Mouse (Mus musculus): ENCODE results near the gene Hsd11b2.

The Hsd11b2 gene

GRCm38 (mm10) chr8:105522890-105523289 lies 4.3 kb downstream of the Hsd11b2 start:
- no peak for DNase-seq (ENCODE audit: low read depth, low spot score)

GRCm38 (mm10) chr8:105527110-105527509 lies 8.6 kb downstream of the Hsd11b2 start:
- DNase-seq (ENCODE audit: low read depth, low spot score): no peak

GRCm38 (mm10) chr8:105528206-105528605 lies 9.7 kb downstream of the Hsd11b2 start:
- DNase-seq (ENCODE audit: low read depth, low spot score): no peak

GRCm38 (mm10) chr8:105529271-105529670 lies 10.7 kb downstream of the Hsd11b2 start:
- no peak for DNase-seq (ENCODE audit: low read depth, low spot score)

GRCm38 (mm10) chr8:105531774-105532173 lies 13.2 kb downstream of the Hsd11b2 start:
- peak; percentile 74 for DNase-seq (ENCODE audit: low read depth, low spot score)

- DNase-seq (ENCODE audit: low read depth, low spot score): no peak
Measured at GRCm38 (mm10) chr8:105533439-105533838, 14.9 kb downstream of the Hsd11b2 start.

- DNase-seq (ENCODE audit: low read depth, low spot score): peak; percentile 78
Measured at GRCm38 (mm10) chr8:105533892-105534329, 15.4 kb downstream of the Hsd11b2 start.

GRCm38 (mm10) chr8:105536546-105536945 lies 18.0 kb downstream of the Hsd11b2 start:
- DNase-seq (ENCODE audit: low read depth, low spot score): no peak

- no peak for DNase-seq (ENCODE audit: low read depth, low spot score)
Measured at GRCm38 (mm10) chr8:105537011-105537677, 18.6 kb downstream of the Hsd11b2 start.

- DNase-seq (ENCODE audit: low read depth, low spot score): no peak
Measured at GRCm38 (mm10) chr8:105538940-105539339, 20.4 kb downstream of the Hsd11b2 start.

- no peak for DNase-seq (ENCODE audit: low read depth, low spot score)
Measured at GRCm38 (mm10) chr8:105542032-105542656, 23.6 kb downstream of the Hsd11b2 start.

GRCm38 (mm10) chr8:105542808-105543207 lies 24.3 kb downstream of the Hsd11b2 start:
- no peak for DNase-seq (ENCODE audit: low read depth, low spot score)

GRCm38 (mm10) chr8:105543703-105544102 lies 25.1 kb downstream of the Hsd11b2 start:
- DNase-seq (ENCODE audit: low read depth, low spot score): no peak

- DNase-seq (ENCODE audit: low read depth, low spot score): peak; percentile 18
Measured at GRCm38 (mm10) chr8:105544544-105545205, 26.1 kb downstream of the Hsd11b2 start.

- DNase-seq (ENCODE audit: low read depth, low spot score): no peak
Measured at GRCm38 (mm10) chr8:105545249-105545648, 26.7 kb downstream of the Hsd11b2 start.

- DNase-seq (ENCODE audit: low read depth, low spot score): no peak
Measured at GRCm38 (mm10) chr8:105546384-105547350, 28.1 kb downstream of the Hsd11b2 start.

GRCm38 (mm10) chr8:105549506-105549905 lies 31.0 kb downstream of the Hsd11b2 start:
- no peak for DNase-seq (ENCODE audit: low read depth, low spot score)

- DNase-seq (ENCODE audit: low read depth, low spot score): no peak
Measured at GRCm38 (mm10) chr8:105550083-105550482, 31.5 kb downstream of the Hsd11b2 start.

- DNase-seq (ENCODE audit: low read depth, low spot score): no peak
Measured at GRCm38 (mm10) chr8:105552032-105552431, 33.5 kb downstream of the Hsd11b2 start.

GRCm38 (mm10) chr8:105552824-105553223 lies 34.3 kb downstream of the Hsd11b2 start:
- no peak for DNase-seq (ENCODE audit: low read depth, low spot score)

GRCm38 (mm10) chr8:105554087-105554486 lies 35.5 kb downstream of the Hsd11b2 start:
- peak; percentile 75 for DNase-seq (ENCODE audit: low read depth, low spot score)

Data from ZHBTc4 (cell line).